Mouse (Mus musculus): ENCODE data around the gene AI413582. TPM values are rescaled to one million over a fixed set of nuclear protein-coding genes. Genes with fewer than 3 reads are reported as not detected.

The AI413582 gene
- polyA plus RNA-seq, 1 experiment, result 120 TPM

GRCm38 (mm10) chr17:27552215-27553201 lies 13.0 kb downstream of the AI413582 start:
- Histone ChIP-seq H3K4me3 (ENCODE audit: control insufficient read depth, insufficient read depth, low read length) (no peak overlapping the region), H3K27ac (ENCODE audit: control insufficient read depth, insufficient read depth, low read length) (no peak overlapping the region), H3K27me3 (ENCODE audit: control insufficient read depth, insufficient read depth, low read length) (no peaks in the 10 kb centered on the region), H3K4me1 (replicated peaks; ENCODE audit: control insufficient read depth, insufficient read depth, low read length) (peaks cover 33% of the 10 kb centered on the region), H3K36me3 (ENCODE audit: control insufficient read depth, insufficient read depth, low read length) (no peaks in the 10 kb centered on the region)
- 54% methylated on average over 23 of the region's 23 CpGs for WGBS
- no peak for TF ChIP-seq POLR2A (IDR thresholded peaks at IDR 0.05; ENCODE audit: control insufficient read depth, extremely low read depth, insufficient read depth, low read length, poor library complexity)
- TF ChIP-seq CTCF (IDR thresholded peaks at IDR 0.05; ENCODE audit: borderline replicate concordance, control insufficient read depth, extremely low read depth, insufficient read depth, low read length, poor library complexity), result no peak
- no peak for DNase-seq

GRCm38 (mm10) chr17:27551393-27551940 lies 14.1 kb downstream of the AI413582 start:
- no peak for TF ChIP-seq CTCF (IDR thresholded peaks at IDR 0.05; ENCODE audit: borderline replicate concordance, control insufficient read depth, extremely low read depth, insufficient read depth, low read length, poor library complexity)
- TF ChIP-seq POLR2A (IDR thresholded peaks at IDR 0.05; ENCODE audit: control insufficient read depth, extremely low read depth, insufficient read depth, low read length, poor library complexity), result no peak
- Histone ChIP-seq H3K4me3 (ENCODE audit: control insufficient read depth, insufficient read depth, low read length) (no peak overlapping the region), H3K27me3 (ENCODE audit: control insufficient read depth, insufficient read depth, low read length) (no peaks in the 10 kb centered on the region), H3K36me3 (ENCODE audit: control insufficient read depth, insufficient read depth, low read length) (no peaks in the 10 kb centered on the region), H3K27ac (ENCODE audit: control insufficient read depth, insufficient read depth, low read length) (no peak overlapping the region), H3K4me1 (replicated peaks; ENCODE audit: control insufficient read depth, insufficient read depth, low read length) (peaks cover 35% of the 10 kb centered on the region)
- 69% methylated on average over 10 of the region's 10 CpGs for WGBS
- DNase-seq, result no peak

DNA sequence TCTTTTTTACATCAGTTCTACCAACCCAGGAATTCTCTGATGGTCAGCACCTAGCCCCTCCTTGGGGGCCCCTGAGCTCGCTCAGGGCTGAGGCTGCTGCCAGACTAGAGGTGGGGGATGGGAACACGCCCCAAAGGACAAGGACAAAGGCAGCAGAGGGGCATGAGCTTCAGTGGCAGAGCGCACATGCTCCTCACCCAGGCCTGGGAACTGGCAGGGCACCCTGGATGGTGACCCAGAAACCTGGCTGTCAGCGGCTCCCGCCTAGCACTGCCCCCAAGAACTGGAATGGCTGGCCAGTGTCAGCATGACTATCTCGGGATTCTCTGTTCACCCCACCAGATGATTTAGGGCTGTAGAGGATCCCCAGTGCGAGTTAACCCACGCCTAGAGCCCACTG lies 16.3 kb downstream of the AI413582 start:
- Histone ChIP-seq H3K4me1 (replicated peaks; ENCODE audit: control insufficient read depth, insufficient read depth, low read length) (peaks cover 27% of the 10 kb centered on the region), H3K36me3 (ENCODE audit: control insufficient read depth, insufficient read depth, low read length) (no peaks in the 10 kb centered on the region), H3K27ac (ENCODE audit: control insufficient read depth, insufficient read depth, low read length) (no peak overlapping the region), H3K4me3 (ENCODE audit: control insufficient read depth, insufficient read depth, low read length) (no peak overlapping the region), H3K27me3 (ENCODE audit: control insufficient read depth, insufficient read depth, low read length) (no peaks in the 10 kb centered on the region)
- TF ChIP-seq CTCF (IDR thresholded peaks at IDR 0.05; ENCODE audit: borderline replicate concordance, control insufficient read depth, extremely low read depth, insufficient read depth, low read length, poor library complexity) (no peak), POLR2A (IDR thresholded peaks at IDR 0.05; ENCODE audit: control insufficient read depth, extremely low read depth, insufficient read depth, low read length, poor library complexity) (no peak)
- WGBS, result 74% methylated on average over 8 of the region's 8 CpGs
- DNase-seq, result no peak

- Histone ChIP-seq H3K27ac (ENCODE audit: control insufficient read depth, insufficient read depth, low read length) (no peak overlapping the region), H3K4me1 (replicated peaks; ENCODE audit: control insufficient read depth, insufficient read depth, low read length) (peaks cover 17% of the 10 kb centered on the region), H3K27me3 (ENCODE audit: control insufficient read depth, insufficient read depth, low read length) (no peaks in the 10 kb centered on the region), H3K4me3 (ENCODE audit: control insufficient read depth, insufficient read depth, low read length) (no peak overlapping the region), H3K36me3 (ENCODE audit: control insufficient read depth, insufficient read depth, low read length) (no peaks in the 10 kb centered on the region)
- 92% methylated on average over 9 of the region's 9 CpGs for WGBS
- TF ChIP-seq CTCF (IDR thresholded peaks at IDR 0.05; ENCODE audit: borderline replicate concordance, control insufficient read depth, extremely low read depth, insufficient read depth, low read length, poor library complexity) (no peak), POLR2A (IDR thresholded peaks at IDR 0.05; ENCODE audit: control insufficient read depth, extremely low read depth, insufficient read depth, low read length, poor library complexity) (no peak)
- DNase-seq, result no peak
Observed at GRCm38 (mm10) chr17:27547253-27547868, 18.2 kb downstream of the AI413582 start.

- no peak for TF ChIP-seq CTCF (IDR thresholded peaks at IDR 0.05; ENCODE audit: borderline replicate concordance, control insufficient read depth, extremely low read depth, insufficient read depth, low read length, poor library complexity)
- TF ChIP-seq POLR2A (IDR thresholded peaks at IDR 0.05; ENCODE audit: control insufficient read depth, extremely low read depth, insufficient read depth, low read length, poor library complexity), result no peak
- WGBS, result 83% methylated on average over 7 of the region's 7 CpGs
- no peaks in the 10 kb centered on the region for H3K27me3 ChIP-seq (ENCODE audit: control insufficient read depth, insufficient read depth, low read length)
- no peak for DNase-seq
- H3K4me1 ChIP-seq (replicated peaks; ENCODE audit: control insufficient read depth, insufficient read depth, low read length), result peaks cover 13% of the 10 kb centered on the region
- H3K36me3 ChIP-seq (ENCODE audit: control insufficient read depth, insufficient read depth, low read length), result no peaks in the 10 kb centered on the region
- no peak overlapping the region for H3K27ac ChIP-seq (ENCODE audit: control insufficient read depth, insufficient read depth, low read length)
- H3K4me3 ChIP-seq (ENCODE audit: control insufficient read depth, insufficient read depth, low read length), result no peak overlapping the region
Observed at GRCm38 (mm10) chr17:27546574-27547085, 18.9 kb downstream of the AI413582 start.

DNA sequence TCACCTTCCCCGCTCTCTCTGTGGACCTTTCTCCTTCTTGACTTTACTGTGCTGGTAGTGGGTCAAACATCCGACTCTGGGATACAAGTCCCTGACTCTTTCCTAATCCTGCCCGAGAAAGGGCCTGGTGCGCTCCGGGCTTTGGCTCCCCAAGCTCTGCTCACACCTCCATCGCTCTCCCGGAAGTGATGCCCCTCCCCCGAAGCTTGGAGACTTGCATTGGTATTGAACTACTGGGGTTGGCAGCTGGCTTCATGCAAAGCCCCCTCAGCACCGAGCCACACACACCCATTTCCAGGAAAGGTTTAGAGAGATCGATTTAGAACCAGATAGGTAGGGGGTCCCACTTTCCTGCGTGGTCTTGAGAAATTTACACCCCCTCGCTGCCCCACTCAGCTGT lies 19.6 kb downstream of the AI413582 start:
- peaks cover 8% of the 10 kb centered on the region for H3K4me1 ChIP-seq (replicated peaks; ENCODE audit: control insufficient read depth, insufficient read depth, low read length)
- H3K4me3 ChIP-seq (ENCODE audit: control insufficient read depth, insufficient read depth, low read length), result no peak overlapping the region
- TF ChIP-seq POLR2A (IDR thresholded peaks at IDR 0.05; ENCODE audit: control insufficient read depth, extremely low read depth, insufficient read depth, low read length, poor library complexity) (no peak), CTCF (IDR thresholded peaks at IDR 0.05; ENCODE audit: borderline replicate concordance, control insufficient read depth, extremely low read depth, insufficient read depth, low read length, poor library complexity) (no peak)
- H3K27ac ChIP-seq (ENCODE audit: control insufficient read depth, insufficient read depth, low read length), result no peak overlapping the region
- no peak for DNase-seq
- H3K27me3 ChIP-seq (ENCODE audit: control insufficient read depth, insufficient read depth, low read length), result no peaks in the 10 kb centered on the region
- H3K36me3 ChIP-seq (ENCODE audit: control insufficient read depth, insufficient read depth, low read length), result no peaks in the 10 kb centered on the region
- 69% methylated on average over 12 of the region's 12 CpGs for WGBS
